Mouse (Mus musculus) intestine, postnatal 0 days (tissue): Measurements from ENCODE around the gene Lingo1. TPM values are rescaled to one million over a fixed set of nuclear protein-coding genes. Genes with fewer than 3 reads are reported as not detected.

Experiments
- ATAC-seq: fragments of 200-750 bp; cut with Nextera tagmentation; 2 replicates; pipeline ENCODE4 v1.8.0; 2017; ENCODE audit warnings: mild to moderate bottlenecking, moderate TSS enrichment, moderate library complexity
- H3K27ac ChIP-seq: fragments of 300-500 bp; sonication (generic); 2 replicates; pipeline ENCODE4 v1.5.1; 2014; ENCODE audit warnings: mild to moderate bottlenecking, low read depth, low read length, moderate library complexity
- H3K27me3 ChIP-seq: fragments of 300-500 bp; sonication (generic); replicated peaks from 2 replicates; pipeline ENCODE4 v1.6.1; 2014; ENCODE audit warnings: low read length, mixed read lengths; ENCODE audit not compliant: control insufficient read depth, insufficient read depth
- H3K36me3 ChIP-seq: fragments of 300-500 bp; sonication (generic); 2 replicates; pipeline ENCODE4 v1.6.1; 2014; ENCODE audit warnings: mild to moderate bottlenecking, moderate library complexity; ENCODE audit not compliant: control insufficient read depth, insufficient read depth
- H3K4me1 ChIP-seq: fragments of 300-500 bp; sonication (generic); replicated peaks from 2 replicates; pipeline ENCODE4 v1.6.1; 2014; ENCODE audit warnings: antibody characterized with exemption, low read length, mixed read lengths; ENCODE audit not compliant: control insufficient read depth, insufficient read depth
- H3K4me2 ChIP-seq: fragments of 300-500 bp; sonication (generic); replicated peaks from 2 replicates; pipeline ENCODE4 v1.6.1; 2014; ENCODE audit warnings: low read depth, mild to moderate bottlenecking, moderate library complexity
- H3K4me3 ChIP-seq: fragments of 300-500 bp; sonication (generic); 2 replicates; pipeline ENCODE4 v1.5.1; 2014; ENCODE audit warnings: low read depth, low read length
- H3K9ac ChIP-seq: fragments of 300-500 bp; sonication (generic); 2 replicates; pipeline ENCODE4 v1.6.1; 2014; ENCODE audit warnings: mild to moderate bottlenecking, low read depth, low read length
- H3K9me3 ChIP-seq: fragments of 300-500 bp; sonication (generic); 2 replicates; pipeline ENCODE4 v1.6.1; 2016; ENCODE audit warnings: mixed run types; ENCODE audit not compliant: control insufficient read depth
- CTCF ChIP-seq: sonication (generic); IDR thresholded peaks from 2 replicates; pipeline ENCODE4 v1.5.1; 2016; ENCODE audit warnings: low read depth, mild to moderate bottlenecking, control low read depth, antibody characterized with exemption, moderate library complexity
- WGBS: fragments of 180-500 bp; shearing (Covaris S2); extraction: QIAGEN DNeasy Blood & Tissue Kit; methylation state at CpG from one replicate; pipeline ENCODE4 v1.1.7; 2014; 5-methylcytosine and 5-hydroxymethylcytosine counted together
- polyA plus RNA-seq: library from polyadenylated mRNA; unstranded; fragments of >200 nt; fragmentation: Nextera tagmentation; extraction: Ambion mirVana; gene quantifications from 2 replicates; pipeline ENCODE4 v1.2.1, GENCODE M21; 2015

Gene Lingo1
- polyA plus RNA-seq, 1 experiment from 2014 or later, result 0.98 TPM

GRCm38 (mm10) chr9:56710958-56711357, 85.3 kb downstream of the Lingo1 start:
- H3K4me1 ChIP-seq, result no peaks in the 10 kb centered on the region
- no peak for ATAC-seq
- no peak overlapping the region for H3K4me3 ChIP-seq
- H3K27me3 ChIP-seq, result no peaks in the 10 kb centered on the region
- H3K9ac ChIP-seq, result no peak overlapping the region
- WGBS, result 81% methylated on average over 6 of the region's 6 CpGs
- no peaks in the 10 kb centered on the region for H3K36me3 ChIP-seq
- no peak overlapping the region for H3K4me2 ChIP-seq
- no peak overlapping the region for H3K27ac ChIP-seq
- H3K9me3 ChIP-seq, result no peaks in the 10 kb centered on the region
- TF ChIP-seq CTCF, result no peak

GRCm38 (mm10) chr9:56706482-56707085, 89.7 kb downstream of the Lingo1 start:
- Histone ChIP-seq H3K9ac (no peak overlapping the region), H3K4me2 (no peak overlapping the region), H3K27me3 (no peaks in the 10 kb centered on the region), H3K4me3 (no peak overlapping the region), H3K4me1 (no peaks in the 10 kb centered on the region), H3K27ac (no peak overlapping the region), H3K9me3 (no peaks in the 10 kb centered on the region), H3K36me3 (no peaks in the 10 kb centered on the region)
- TF ChIP-seq CTCF, result no peak
- ATAC-seq, result no peak
- 43% methylated on average over 15 of the region's 15 CpGs for WGBS

GRCm38 (mm10) chr9:56701394-56701793, 94.9 kb downstream of the Lingo1 start:
- no peaks in the 10 kb centered on the region for H3K4me1 ChIP-seq
- H3K27me3 ChIP-seq, result no peaks in the 10 kb centered on the region
- no peak overlapping the region for H3K4me2 ChIP-seq
- H3K9me3 ChIP-seq, result no peaks in the 10 kb centered on the region
- H3K9ac ChIP-seq, result no peak overlapping the region
- ATAC-seq, result no peak
- H3K4me3 ChIP-seq, result no peak overlapping the region
- WGBS, result 69% methylated on average over 3 of the region's 3 CpGs
- H3K36me3 ChIP-seq, result no peaks in the 10 kb centered on the region
- H3K27ac ChIP-seq, result no peak overlapping the region
- no peak for TF ChIP-seq CTCF

DNA sequence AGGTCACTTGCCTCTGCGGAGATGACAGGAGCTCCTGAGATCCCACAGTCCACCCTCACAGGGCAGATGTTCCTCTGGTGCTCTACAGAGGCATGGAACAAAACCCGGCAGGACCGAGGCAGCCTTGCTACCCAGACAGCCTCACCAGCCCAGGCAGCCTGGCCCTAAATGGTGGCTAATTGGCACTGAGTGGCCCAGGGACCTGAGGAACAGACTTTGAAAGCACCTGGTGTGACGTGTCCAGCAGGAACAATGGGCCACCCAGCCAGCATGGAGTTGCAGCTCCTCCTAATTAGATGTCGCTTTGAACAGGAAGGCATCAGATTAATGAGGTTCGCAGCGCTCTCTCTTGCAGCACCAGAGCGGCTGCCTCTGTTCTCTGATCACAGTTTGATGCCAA, 95.4 kb downstream of the Lingo1 start:
- Histone ChIP-seq H3K9ac (no peak overlapping the region), H3K27ac (no peak overlapping the region), H3K4me3 (no peak overlapping the region), H3K9me3 (no peaks in the 10 kb centered on the region), H3K4me1 (no peaks in the 10 kb centered on the region), H3K4me2 (no peak overlapping the region), H3K36me3 (no peaks in the 10 kb centered on the region), H3K27me3 (no peaks in the 10 kb centered on the region)
- WGBS, result 72% methylated on average over 8 of the region's 8 CpGs
- no peak for ATAC-seq
- TF ChIP-seq CTCF, result no peak

- no peaks in the 10 kb centered on the region for H3K27me3 ChIP-seq
- no peak overlapping the region for H3K27ac ChIP-seq
- H3K9me3 ChIP-seq, result no peaks in the 10 kb centered on the region
- no peaks in the 10 kb centered on the region for H3K4me1 ChIP-seq
- no peak overlapping the region for H3K4me3 ChIP-seq
- 69% methylated on average over 7 of the region's 7 CpGs for WGBS
- no peak overlapping the region for H3K9ac ChIP-seq
- H3K4me2 ChIP-seq, result no peak overlapping the region
- no peak for TF ChIP-seq CTCF
- no peak for ATAC-seq
- no peaks in the 10 kb centered on the region for H3K36me3 ChIP-seq
Observed at GRCm38 (mm10) chr9:56698715-56699370, 97.4 kb downstream of the Lingo1 start.

DNA sequence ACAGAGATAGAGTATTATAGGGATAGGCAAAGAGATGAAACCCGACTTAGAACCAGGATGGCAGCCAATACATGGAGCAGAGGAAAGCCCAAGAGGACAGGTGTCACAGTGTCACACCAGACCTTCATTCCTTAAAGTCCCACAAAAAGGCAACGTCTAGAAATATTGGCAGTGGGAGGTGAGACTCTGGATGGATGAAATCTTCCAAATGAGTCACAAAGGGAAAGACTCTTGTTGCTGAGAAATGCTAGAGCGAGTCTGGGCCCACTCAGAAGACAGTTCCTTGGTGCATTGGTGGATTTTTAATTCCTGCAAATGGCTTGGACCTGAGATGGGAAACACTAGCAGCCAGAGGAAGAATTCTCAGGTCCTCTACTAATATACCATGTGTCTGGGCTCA, 102.2 kb downstream of the Lingo1 start:
- Histone ChIP-seq H3K9ac (no peak overlapping the region), H3K4me1 (no peaks in the 10 kb centered on the region), H3K27me3 (no peaks in the 10 kb centered on the region), H3K4me2 (no peak overlapping the region), H3K4me3 (no peak overlapping the region), H3K9me3 (no peaks in the 10 kb centered on the region), H3K36me3 (no peaks in the 10 kb centered on the region), H3K27ac (no peak overlapping the region)
- ATAC-seq, result no peak
- WGBS, result 72% methylated on average over 3 of the region's 3 CpGs
- TF ChIP-seq CTCF, result no peak

DNA sequence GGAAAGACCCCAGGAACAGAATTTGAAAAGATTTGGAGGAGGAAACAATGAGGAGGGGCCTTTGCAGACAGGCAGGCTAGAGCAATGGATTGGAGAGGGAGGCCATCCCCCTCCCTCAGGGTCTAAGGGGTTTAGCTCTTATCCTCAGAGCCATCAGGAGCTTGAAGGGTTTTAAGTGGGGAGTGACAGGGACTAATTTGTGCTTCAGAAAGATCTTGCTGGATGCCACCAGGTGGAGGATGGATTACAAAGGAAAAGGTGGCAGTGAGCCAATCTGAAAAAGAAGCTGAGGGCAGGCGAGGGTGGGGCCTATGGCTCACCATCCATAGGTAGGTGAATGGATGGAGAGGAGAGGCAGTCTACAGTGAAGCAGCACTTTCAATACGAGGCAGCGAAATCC, 105.0 kb downstream of the Lingo1 start:
- no peak for ATAC-seq
- Histone ChIP-seq H3K9ac (no peak overlapping the region), H3K4me2 (no peak overlapping the region), H3K27ac (no peak overlapping the region), H3K4me1 (no peaks in the 10 kb centered on the region), H3K36me3 (no peaks in the 10 kb centered on the region), H3K9me3 (no peaks in the 10 kb centered on the region), H3K27me3 (no peaks in the 10 kb centered on the region), H3K4me3 (no peak overlapping the region)
- WGBS, result 78% methylated on average over 3 of the region's 3 CpGs
- no peak for TF ChIP-seq CTCF
